Mouse (Mus musculus): ENCODE measurements around the gene G0s2. TPM values are rescaled to one million over a fixed set of nuclear protein-coding genes. Genes with fewer than 3 reads are reported as not detected.

Gene G0s2
- polyA plus RNA-seq, 1 experiment from 2014 or later = 9.9 TPM

DNA sequence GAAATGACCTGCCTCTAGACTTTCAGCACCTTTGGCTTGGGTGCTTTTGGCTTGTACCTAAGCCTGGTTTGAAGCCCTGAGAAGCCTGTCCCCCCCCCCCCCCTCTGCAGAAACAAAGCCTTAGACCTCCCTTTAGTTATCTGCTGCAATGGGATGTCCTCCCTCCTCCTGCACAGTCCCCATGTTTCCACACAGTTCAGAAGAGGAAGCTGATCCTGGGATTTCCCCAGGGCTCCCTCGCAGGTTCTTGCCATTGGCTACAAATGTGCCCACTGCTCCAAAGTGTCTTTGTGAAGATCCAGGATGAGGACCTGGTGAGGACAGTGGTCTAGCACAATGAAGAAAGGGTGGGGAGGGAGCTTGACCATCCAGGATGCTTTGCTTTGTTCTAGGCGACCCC is 30.1 kb upstream of the G0s2 start:
- no peaks in the 10 kb centered on the region for H3K36me3 ChIP-seq
- H3K9me3 ChIP-seq (replicated peaks) = no peaks in the 10 kb centered on the region
- no peaks in the 10 kb centered on the region for H3K27me3 ChIP-seq (replicated peaks)
- no peak overlapping the region for H3K27ac ChIP-seq (replicated peaks)
- no peak for ATAC-seq (ENCODE audit: low FRiP score)
- H3K9ac ChIP-seq (replicated peaks) = no peak overlapping the region
- H3K4me3 ChIP-seq (replicated peaks) = no peak overlapping the region
- no peaks in the 10 kb centered on the region for H3K4me1 ChIP-seq
- 80% methylated on average over 2 of the region's 2 CpGs for WGBS
- no peak overlapping the region for H3K4me2 ChIP-seq

- Histone ChIP-seq H3K4me1 (no peaks in the 10 kb centered on the region), H3K27me3 (replicated peaks) (no peaks in the 10 kb centered on the region), H3K36me3 (no peaks in the 10 kb centered on the region), H3K4me3 (replicated peaks) (no peak overlapping the region), H3K9ac (replicated peaks) (no peak overlapping the region), H3K9me3 (replicated peaks) (no peaks in the 10 kb centered on the region), H3K4me2 (no peak overlapping the region), H3K27ac (replicated peaks) (no peak overlapping the region)
- 79% methylated on average over 8 of the region's 8 CpGs for WGBS
- ATAC-seq (ENCODE audit: low FRiP score) = no peak
Observed at GRCm38 (mm10) chr1:193302093-193302405, 29.0 kb upstream of the G0s2 start.

DNA sequence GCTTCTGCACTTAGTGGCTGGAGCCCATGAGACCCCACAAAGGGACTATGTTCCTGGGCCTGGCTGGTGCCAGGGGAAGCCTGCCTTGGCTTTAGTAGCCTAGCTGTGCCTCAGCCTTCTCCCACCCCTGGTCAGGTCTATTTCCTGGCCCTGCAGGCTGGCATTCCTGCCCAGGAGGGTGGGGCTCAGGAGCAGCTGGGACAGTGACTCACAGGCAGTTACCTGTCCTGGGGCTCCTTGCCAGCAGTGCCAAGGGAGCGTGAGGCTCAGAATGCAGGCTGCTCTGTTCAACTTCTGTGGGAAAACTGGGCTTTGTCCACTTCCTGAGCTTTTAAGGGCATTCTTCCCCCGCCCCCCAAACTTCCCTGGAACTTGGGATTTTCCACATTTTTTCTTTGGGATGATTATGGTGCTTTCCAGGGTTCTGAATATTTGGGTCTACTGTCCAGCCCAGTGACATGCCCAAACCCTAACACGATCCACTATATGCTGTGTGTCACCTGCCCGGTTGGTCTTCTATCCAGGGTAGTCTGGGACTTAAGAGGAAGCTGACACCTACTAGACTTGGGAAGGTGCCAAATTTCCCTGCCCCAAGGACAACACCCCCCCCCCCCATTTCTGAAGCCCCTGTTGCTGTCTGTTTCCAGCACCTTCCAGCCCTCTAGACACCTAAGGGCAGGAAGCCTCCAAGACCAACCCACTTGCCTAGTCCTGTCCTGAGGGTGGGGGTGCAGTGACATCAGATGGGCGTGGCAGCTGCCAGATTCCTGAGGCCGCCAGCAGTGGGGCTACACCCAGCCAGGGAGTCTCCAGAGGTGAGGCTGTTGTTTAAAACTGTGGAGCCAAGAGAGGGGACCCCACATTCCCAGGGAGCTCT is 28.4 kb upstream of the G0s2 start:
- Histone ChIP-seq H3K9me3 (replicated peaks) (no peaks in the 10 kb centered on the region), H3K4me2 (no peak overlapping the region), H3K27me3 (replicated peaks) (no peaks in the 10 kb centered on the region), H3K4me3 (replicated peaks) (no peak overlapping the region), H3K9ac (replicated peaks) (no peak overlapping the region), H3K4me1 (no peaks in the 10 kb centered on the region), H3K27ac (replicated peaks) (no peak overlapping the region), H3K36me3 (no peaks in the 10 kb centered on the region)
- ATAC-seq (ENCODE audit: low FRiP score) = no peak
- 74% methylated on average over 6 of the region's 6 CpGs for WGBS

DNA sequence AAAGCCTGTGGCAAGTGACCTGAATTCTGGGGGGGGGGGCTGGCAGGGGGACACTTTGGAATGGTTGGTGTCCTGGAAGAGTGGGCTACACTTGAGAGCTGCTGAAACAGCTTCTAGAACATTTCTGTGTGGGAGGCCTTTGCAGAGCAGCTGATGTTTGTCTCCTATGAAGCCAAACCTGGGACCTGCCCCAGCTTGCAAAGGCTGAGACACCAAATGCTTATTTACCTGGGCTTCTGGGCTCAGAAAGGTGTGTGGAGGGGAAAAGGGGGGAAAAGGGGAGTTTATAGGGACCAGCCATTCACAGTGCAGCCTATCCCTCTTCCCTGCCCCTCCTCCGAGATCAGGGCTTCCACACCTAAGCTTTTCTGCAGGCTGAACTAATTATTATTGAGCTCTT is 27.0 kb upstream of the G0s2 start:
- no peaks in the 10 kb centered on the region for H3K9me3 ChIP-seq (replicated peaks)
- H3K36me3 ChIP-seq = no peaks in the 10 kb centered on the region
- no peaks in the 10 kb centered on the region for H3K27me3 ChIP-seq (replicated peaks)
- no peaks in the 10 kb centered on the region for H3K4me1 ChIP-seq
- WGBS = 85% methylated on average over 1 of the region's 1 CpGs
- H3K4me3 ChIP-seq (replicated peaks) = no peak overlapping the region
- no peak for ATAC-seq (ENCODE audit: low FRiP score)
- H3K4me2 ChIP-seq = no peak overlapping the region
- no peak overlapping the region for H3K9ac ChIP-seq (replicated peaks)
- H3K27ac ChIP-seq (replicated peaks) = no peak overlapping the region

DNA sequence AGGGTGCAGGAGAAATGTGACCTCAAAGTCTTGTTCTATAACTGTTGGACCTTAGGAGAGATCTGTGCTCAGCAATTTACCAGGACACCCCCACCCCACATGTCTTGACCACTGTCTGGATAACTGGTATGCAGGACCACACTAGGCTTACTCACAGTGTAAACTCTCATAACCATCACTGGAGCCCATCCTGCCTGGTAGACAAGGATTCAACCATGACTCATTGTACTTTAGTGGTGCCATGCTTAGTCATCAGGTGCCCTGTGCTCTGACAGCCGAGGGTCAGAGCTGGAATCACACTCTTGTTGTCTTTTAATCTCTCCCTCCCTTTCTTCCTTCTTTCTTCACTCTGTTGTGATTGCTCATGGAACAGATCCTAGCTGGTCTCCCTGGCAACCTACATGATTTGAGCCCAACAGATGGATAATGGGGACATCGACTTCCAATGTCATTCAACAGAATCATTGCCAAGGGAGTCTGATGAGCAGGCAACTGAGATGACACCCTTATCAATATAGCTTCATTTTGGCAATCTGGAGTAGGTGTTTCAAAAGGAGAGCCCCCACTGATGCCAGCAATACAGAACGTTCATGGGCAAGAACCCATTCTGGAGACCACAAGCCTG is 25.2 kb upstream of the G0s2 start:
- 70% methylated on average over 3 of the region's 3 CpGs for WGBS
- H3K4me3 ChIP-seq (replicated peaks) = no peak overlapping the region
- no peak for ATAC-seq (ENCODE audit: low FRiP score)
- H3K9me3 ChIP-seq (replicated peaks) = no peaks in the 10 kb centered on the region
- H3K4me2 ChIP-seq = no peak overlapping the region
- no peaks in the 10 kb centered on the region for H3K36me3 ChIP-seq
- no peak overlapping the region for H3K27ac ChIP-seq (replicated peaks)
- no peaks in the 10 kb centered on the region for H3K27me3 ChIP-seq (replicated peaks)
- H3K9ac ChIP-seq (replicated peaks) = no peak overlapping the region
- no peaks in the 10 kb centered on the region for H3K4me1 ChIP-seq

- H3K4me1 ChIP-seq = no peaks in the 10 kb centered on the region
- ATAC-seq (ENCODE audit: low FRiP score) = no peak
- no peak overlapping the region for H3K9ac ChIP-seq (replicated peaks)
- no peak overlapping the region for H3K27ac ChIP-seq (replicated peaks)
- no peak overlapping the region for H3K4me3 ChIP-seq (replicated peaks)
- no peak overlapping the region for H3K4me2 ChIP-seq
- no peaks in the 10 kb centered on the region for H3K27me3 ChIP-seq (replicated peaks)
- H3K9me3 ChIP-seq (replicated peaks) = no peaks in the 10 kb centered on the region
- 93% methylated on average over 5 of the region's 5 CpGs for WGBS
- H3K36me3 ChIP-seq = no peaks in the 10 kb centered on the region
Observed at GRCm38 (mm10) chr1:193295920-193296319, 22.9 kb upstream of the G0s2 start.

DNA sequence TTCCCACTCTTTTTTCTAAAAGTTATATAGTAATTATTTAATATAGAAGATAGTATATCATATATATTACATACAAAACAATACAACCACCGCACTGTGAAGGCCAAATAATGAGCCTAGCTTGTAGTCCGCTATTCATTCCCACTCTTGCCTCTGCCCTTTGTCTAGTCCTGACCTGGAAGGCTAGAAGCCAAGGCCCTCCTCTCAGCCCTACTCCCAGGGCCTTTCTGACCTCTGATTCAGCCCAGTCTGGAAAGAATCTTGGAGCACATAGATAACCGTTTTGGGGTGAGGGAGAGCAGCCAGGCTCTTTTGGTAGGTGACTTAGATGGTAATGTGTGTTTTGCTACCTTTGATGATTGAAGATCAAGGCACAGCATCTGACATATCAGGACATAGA is 20.9 kb upstream of the G0s2 start:
- Histone ChIP-seq H3K4me3 (replicated peaks) (no peak overlapping the region), H3K4me2 (no peak overlapping the region), H3K9ac (replicated peaks) (no peak overlapping the region), H3K27ac (replicated peaks) (no peak overlapping the region), H3K27me3 (replicated peaks) (no peaks in the 10 kb centered on the region), H3K4me1 (no peaks in the 10 kb centered on the region), H3K36me3 (no peaks in the 10 kb centered on the region), H3K9me3 (replicated peaks) (no peaks in the 10 kb centered on the region)
- WGBS = 81% methylated on average over 3 of the region's 3 CpGs
- ATAC-seq (ENCODE audit: low FRiP score) = no peak

DNA sequence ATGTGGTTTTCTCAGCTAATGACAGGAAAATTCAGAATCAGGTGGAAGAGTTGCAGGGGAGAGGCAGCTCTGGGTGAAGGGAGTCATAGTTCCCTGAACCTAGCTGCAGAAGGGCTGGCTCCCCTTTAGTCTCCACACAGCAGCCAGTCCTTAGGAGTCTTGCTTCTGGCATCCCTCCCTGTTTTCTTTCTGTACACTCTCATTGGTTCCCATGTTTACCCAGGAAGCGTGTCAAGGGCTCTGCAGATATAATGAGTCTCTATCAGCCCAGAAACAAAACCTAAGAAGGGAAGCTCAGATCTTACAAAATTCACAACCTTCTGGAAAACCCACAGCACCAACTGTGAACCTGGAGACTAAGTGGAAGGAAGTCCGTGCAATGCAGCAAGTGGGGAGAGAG is 20.0 kb upstream of the G0s2 start:
- Histone ChIP-seq H3K27me3 (replicated peaks) (no peaks in the 10 kb centered on the region), H3K4me2 (no peak overlapping the region), H3K9me3 (replicated peaks) (no peaks in the 10 kb centered on the region), H3K36me3 (no peaks in the 10 kb centered on the region), H3K4me1 (no peaks in the 10 kb centered on the region), H3K4me3 (replicated peaks) (no peak overlapping the region), H3K27ac (replicated peaks) (no peak overlapping the region), H3K9ac (replicated peaks) (no peak overlapping the region)
- 83% methylated on average over 2 of the region's 2 CpGs for WGBS
- ATAC-seq (ENCODE audit: low FRiP score) = no peak

DNA sequence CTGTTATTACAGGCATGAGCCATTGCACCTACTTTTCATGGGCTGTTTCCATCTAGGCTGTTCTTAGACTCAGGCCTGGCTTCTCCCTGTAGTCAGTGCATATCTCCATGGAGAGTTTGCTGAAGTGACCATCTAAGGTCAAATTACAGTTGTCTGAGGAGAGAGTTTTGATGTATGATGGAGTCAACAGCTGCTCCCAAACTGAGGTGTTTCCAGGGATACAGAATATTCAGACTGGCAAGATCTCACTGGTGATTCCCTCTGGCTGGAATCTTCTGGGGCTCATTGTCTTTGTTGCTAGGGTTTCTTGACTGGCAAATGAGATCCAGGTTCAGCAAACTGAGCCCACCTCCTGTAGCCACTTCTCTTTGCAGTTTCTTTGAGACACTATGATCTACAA is 17.7 kb upstream of the G0s2 start:
- Histone ChIP-seq H3K4me2 (no peak overlapping the region), H3K36me3 (no peaks in the 10 kb centered on the region), H3K9me3 (replicated peaks) (no peaks in the 10 kb centered on the region), H3K4me3 (replicated peaks) (no peak overlapping the region), H3K27me3 (replicated peaks) (no peaks in the 10 kb centered on the region), H3K9ac (replicated peaks) (no peak overlapping the region), H3K4me1 (no peaks in the 10 kb centered on the region), H3K27ac (replicated peaks) (no peak overlapping the region)
- no peak for ATAC-seq (ENCODE audit: low FRiP score)

GRCm38 (mm10) chr1:193289914-193290313 is 16.9 kb upstream of the G0s2 start:
- Histone ChIP-seq H3K9ac (replicated peaks) (no peak overlapping the region), H3K27ac (replicated peaks) (no peak overlapping the region), H3K36me3 (no peaks in the 10 kb centered on the region), H3K27me3 (replicated peaks) (no peaks in the 10 kb centered on the region), H3K4me2 (no peak overlapping the region), H3K4me3 (replicated peaks) (no peak overlapping the region), H3K4me1 (no peaks in the 10 kb centered on the region), H3K9me3 (replicated peaks) (no peaks in the 10 kb centered on the region)
- WGBS = 92% methylated on average over 5 of the region's 5 CpGs
- ATAC-seq (ENCODE audit: low FRiP score) = no peak

GRCm38 (mm10) chr1:193289076-193289475 is 16.1 kb upstream of the G0s2 start:
- Histone ChIP-seq H3K36me3 (no peaks in the 10 kb centered on the region), H3K9ac (replicated peaks) (no peak overlapping the region), H3K4me3 (replicated peaks) (no peak overlapping the region), H3K4me1 (peaks cover 2% of the 10 kb centered on the region), H3K9me3 (replicated peaks) (no peaks in the 10 kb centered on the region), H3K27ac (replicated peaks) (no peak overlapping the region), H3K4me2 (no peak overlapping the region), H3K27me3 (replicated peaks) (no peaks in the 10 kb centered on the region)
- no peak for ATAC-seq (ENCODE audit: low FRiP score)
- 95% methylated on average over 3 of the region's 3 CpGs for WGBS

GRCm38 (mm10) chr1:193287578-193287977 is 14.6 kb upstream of the G0s2 start:
- Histone ChIP-seq H3K27me3 (replicated peaks) (no peaks in the 10 kb centered on the region), H3K9me3 (replicated peaks) (no peaks in the 10 kb centered on the region), H3K4me1 (peaks cover 4% of the 10 kb centered on the region), H3K9ac (replicated peaks) (no peak overlapping the region), H3K36me3 (no peaks in the 10 kb centered on the region), H3K4me3 (replicated peaks) (no peak overlapping the region), H3K27ac (replicated peaks) (no peak overlapping the region), H3K4me2 (no peak overlapping the region)
- ATAC-seq (ENCODE audit: low FRiP score) = no peak
- 92% methylated on average over 2 of the region's 2 CpGs for WGBS

Data from neural tube, embryonic 15.5 days (tissue).